Mouse (Mus musculus) mesoderm, embryonic 11.5 days (tissue): ENCODE data around the gene Zfhx3.

Experiments used
- DNase-seq: peaks from one replicate; pipeline ENCODE4 v3.0.0-alpha.2; 2012; ENCODE audit warnings: low read depth, low spot score

The Zfhx3 gene

GRCm38 (mm10) chr8:108089632-108090031 lies 147.2 kb downstream of the Zfhx3 start:
- DNase-seq = no peak

GRCm38 (mm10) chr8:108098598-108098997 lies 156.2 kb downstream of the Zfhx3 start:
- DNase-seq = no peak

GRCm38 (mm10) chr8:108101131-108101530 lies 158.7 kb downstream of the Zfhx3 start:
- DNase-seq = peak; percentile 50

- no peak for DNase-seq
Measured at GRCm38 (mm10) chr8:108101978-108102865, 159.8 kb downstream of the Zfhx3 start.

GRCm38 (mm10) chr8:108104471-108105098 lies 162.1 kb downstream of the Zfhx3 start:
- DNase-seq = no peak

- DNase-seq = no peak
Measured at GRCm38 (mm10) chr8:108125053-108125452, 182.6 kb downstream of the Zfhx3 start.

GRCm38 (mm10) chr8:108125491-108125890 lies 183.0 kb downstream of the Zfhx3 start:
- no peak for DNase-seq

GRCm38 (mm10) chr8:108146536-108146935 lies 204.1 kb downstream of the Zfhx3 start:
- no peak for DNase-seq

GRCm38 (mm10) chr8:108148599-108149249 lies 206.3 kb downstream of the Zfhx3 start:
- DNase-seq = no peak

- peak; percentile 14 for DNase-seq
Measured at GRCm38 (mm10) chr8:108170804-108171203, 228.4 kb downstream of the Zfhx3 start.

- DNase-seq = no peak
Measured at GRCm38 (mm10) chr8:108183296-108183695, 240.9 kb downstream of the Zfhx3 start.

GRCm38 (mm10) chr8:108183948-108184347 lies 241.5 kb downstream of the Zfhx3 start:
- no peak for DNase-seq

GRCm38 (mm10) chr8:108186289-108186688 lies 243.8 kb downstream of the Zfhx3 start:
- no peak for DNase-seq

- DNase-seq = no peak
Measured at GRCm38 (mm10) chr8:108188044-108188443, 245.6 kb downstream of the Zfhx3 start.

GRCm38 (mm10) chr8:108194571-108194970 lies 252.1 kb downstream of the Zfhx3 start:
- peak; percentile 72 for DNase-seq

GRCm38 (mm10) chr8:108215026-108215425 lies 272.6 kb downstream of the Zfhx3 start:
- no peak for DNase-seq

- DNase-seq = no peak
Measured at GRCm38 (mm10) chr8:108218171-108218840, 275.9 kb downstream of the Zfhx3 start.

- DNase-seq = no peak
Measured at GRCm38 (mm10) chr8:108220511-108220910, 278.1 kb downstream of the Zfhx3 start.

- no peak for DNase-seq
Measured at GRCm38 (mm10) chr8:108222091-108222490, 279.6 kb downstream of the Zfhx3 start.

- no peak for DNase-seq
Measured at GRCm38 (mm10) chr8:108232326-108232725, 289.9 kb downstream of the Zfhx3 start.

GRCm38 (mm10) chr8:108234481-108234880 lies 292.0 kb downstream of the Zfhx3 start:
- DNase-seq = no peak

- DNase-seq = no peak
Measured at GRCm38 (mm10) chr8:108236715-108237114, 294.3 kb downstream of the Zfhx3 start.
